Mouse (Mus musculus): ENCODE measurements around the gene Mcrs1. TPM values are rescaled to one million over a fixed set of nuclear protein-coding genes. Genes with fewer than 3 reads are reported as not detected.

Mcrs1 gene
- polyA plus RNA-seq (2014; fragmentation: Nextera tagmentation; extraction: Ambion mirVana): 189 and 193 TPM in 2 replicates

GRCm38 (mm10) chr15:99251626-99252380 lies at the start of gene Mcrs1:
Mcrs1 (minus strand) TSS chr15:99251961.
- Histone ChIP-seq H3K4me2 (peak within 1 kb of the TSS; percentile 73), H3K27me3 (ENCODE audit: control insufficient read depth, insufficient read depth, low read length) (no peaks in the 10 kb centered on the region), H3K9ac (ENCODE audit: low read length) (peak within 1 kb of the TSS; percentile 81), H3K36me3 (ENCODE audit: control insufficient read depth, insufficient read depth, low read length) (peaks cover 6% of the 10 kb centered on the region; the same call in 1 of the 2 replicates), H3K27ac (ENCODE audit: low read depth, low read length) (peak within 1 kb of the TSS; percentile 85), H3K4me3 (ENCODE audit: low read depth, low read length) (peak within 1 kb of the TSS; percentile 71), H3K4me1 (ENCODE audit: control insufficient read depth, insufficient read depth, low read length) (peaks cover 3% of the 10 kb centered on the region), H3K9me3 (ENCODE audit: control insufficient read depth, low read length) (no peaks in the 10 kb centered on the region)
- under 1% methylated on average over 52 of the region's 52 CpGs for WGBS
- peak; percentile 93 for ATAC-seq (ENCODE audit: low FRiP score)
- peak; percentile 99 for DNase-seq (ENCODE audit: low spot score, missing footprints)

DNA sequence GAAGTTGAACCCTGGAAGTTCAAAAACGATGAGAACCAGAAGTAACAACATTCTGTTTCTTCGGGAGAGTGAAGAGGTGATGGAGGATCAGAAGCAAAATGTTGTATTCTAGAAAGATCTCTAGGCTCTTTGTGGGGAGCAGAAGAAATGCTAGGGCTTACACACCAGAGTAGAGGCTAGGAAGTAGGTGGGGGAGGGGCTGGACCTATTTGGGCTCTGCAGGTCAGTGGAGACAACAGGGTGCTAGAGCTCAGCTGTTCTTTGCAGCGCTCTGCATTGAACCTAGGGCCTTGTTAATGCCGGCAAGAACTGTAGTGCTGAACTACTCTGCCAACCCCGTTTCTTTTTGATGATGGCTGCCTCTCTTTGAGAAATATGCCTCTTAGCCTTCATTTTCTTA lies 44.5 kb upstream of the Mcrs1 start:
- Histone ChIP-seq H3K4me1 (ENCODE audit: control insufficient read depth, insufficient read depth, low read length) (peaks cover 11% of the 10 kb centered on the region), H3K27me3 (ENCODE audit: control insufficient read depth, insufficient read depth, low read length) (no peaks in the 10 kb centered on the region), H3K4me3 (ENCODE audit: low read depth, low read length) (peak overlapping the region; percentile 70), H3K9me3 (ENCODE audit: control insufficient read depth, low read length) (no peaks in the 10 kb centered on the region), H3K9ac (ENCODE audit: low read length) (no peak overlapping the region), H3K4me2 (peak overlapping the region; percentile 56), H3K36me3 (ENCODE audit: control insufficient read depth, insufficient read depth, low read length) (no peaks in the 10 kb centered on the region), H3K27ac (ENCODE audit: low read depth, low read length) (no peak overlapping the region)
- ATAC-seq (ENCODE audit: low FRiP score) (no peak), DNase-seq (ENCODE audit: low spot score, missing footprints) (no peak)
- 40% methylated on average over 5 of the region's 5 CpGs for WGBS

DNA sequence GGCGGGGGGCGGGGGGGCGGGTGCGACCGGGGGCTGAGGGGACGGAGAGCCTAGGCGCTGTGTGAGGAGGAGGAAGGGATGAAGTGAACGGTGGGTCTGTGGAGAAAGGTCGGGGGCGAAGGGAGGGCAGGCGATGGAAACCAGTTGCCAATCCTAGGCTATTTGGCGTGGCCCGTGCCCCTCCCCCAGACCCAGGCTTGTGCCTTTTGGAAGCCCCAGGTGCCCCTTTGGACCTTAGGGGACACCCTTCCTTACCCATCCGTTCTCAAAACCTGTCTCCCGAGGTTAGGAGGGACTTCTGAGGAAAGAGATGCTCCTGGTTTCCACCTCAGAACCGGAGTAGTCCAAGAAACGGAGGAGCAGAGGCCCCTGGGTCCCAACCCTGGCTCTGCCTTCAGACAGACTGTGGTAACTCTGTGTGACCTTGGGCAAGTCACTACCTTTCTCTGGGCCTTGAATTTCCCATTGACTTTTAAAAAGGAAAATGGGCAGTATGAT lies 43.8 kb upstream of the Mcrs1 start, which contains the start of gene Fam186b:
Gene Fam186b (minus strand): TSS at position 405 of the 498 bp plus-strand sequence.
- Histone ChIP-seq H3K9ac (ENCODE audit: low read length) (peak within 1 kb of the TSS; percentile 81), H3K4me1 (ENCODE audit: control insufficient read depth, insufficient read depth, low read length) (peaks cover 11% of the 10 kb centered on the region), H3K4me3 (ENCODE audit: low read depth, low read length) (peak within 1 kb of the TSS; percentile 70), H3K27ac (ENCODE audit: low read depth, low read length) (peak within 1 kb of the TSS; percentile 87), H3K36me3 (ENCODE audit: control insufficient read depth, insufficient read depth, low read length) (no peaks in the 10 kb centered on the region), H3K27me3 (ENCODE audit: control insufficient read depth, insufficient read depth, low read length) (no peaks in the 10 kb centered on the region), H3K4me2 (peak within 1 kb of the TSS; percentile 56), H3K9me3 (ENCODE audit: control insufficient read depth, low read length) (no peaks in the 10 kb centered on the region)
- DNase-seq (ENCODE audit: low spot score, missing footprints) (peak; percentile 94), ATAC-seq (ENCODE audit: low FRiP score) (peak; percentile 69)
- WGBS: 2% methylated on average over 16 of the region's 17 CpGs

DNA sequence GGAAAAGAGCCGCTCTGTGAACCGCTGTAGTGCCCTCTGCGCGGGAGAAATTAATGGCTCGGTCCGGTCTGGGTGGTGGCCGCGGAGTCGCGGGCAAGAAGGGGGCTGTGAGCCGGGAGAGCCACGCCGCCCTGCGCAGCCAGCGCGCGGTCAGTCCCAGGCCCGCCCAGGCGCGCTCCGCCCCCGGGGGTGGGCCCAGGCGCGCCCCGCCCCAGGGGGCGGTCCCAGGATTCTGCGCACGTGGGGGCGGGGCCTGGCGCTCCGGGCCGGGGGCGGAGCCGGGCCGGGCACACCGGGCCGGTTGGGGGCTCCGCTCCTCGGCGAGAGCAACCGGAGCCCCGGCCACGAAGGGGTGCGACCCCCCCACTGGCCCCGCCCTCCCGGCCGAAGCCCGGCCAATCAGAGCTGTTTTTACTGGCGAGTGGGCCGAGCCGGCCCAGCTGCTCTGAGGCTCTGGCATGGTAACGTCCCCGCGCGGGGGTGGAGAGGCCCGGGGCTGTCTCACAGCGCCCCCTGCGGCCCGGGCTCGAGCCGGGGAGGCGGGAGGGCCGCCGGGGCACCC lies 43.1 kb upstream of the Mcrs1 start, which contains the start of gene Prpf40b:
Gene Prpf40b (plus strand): TSS at position 275 of the 562 bp plus-strand sequence.
- Histone ChIP-seq H3K4me2 (peak within 1 kb of the TSS; percentile 56), H3K36me3 (ENCODE audit: control insufficient read depth, insufficient read depth, low read length) (no peaks in the 10 kb centered on the region), H3K4me1 (ENCODE audit: control insufficient read depth, insufficient read depth, low read length) (peaks cover 11% of the 10 kb centered on the region), H3K9ac (ENCODE audit: low read length) (peak within 1 kb of the TSS; percentile 81), H3K27ac (ENCODE audit: low read depth, low read length) (peak within 1 kb of the TSS; percentile 87), H3K4me3 (ENCODE audit: low read depth, low read length) (peak within 1 kb of the TSS; percentile 70), H3K9me3 (ENCODE audit: control insufficient read depth, low read length) (no peaks in the 10 kb centered on the region), H3K27me3 (ENCODE audit: control insufficient read depth, insufficient read depth, low read length) (no peaks in the 10 kb centered on the region)
- ATAC-seq (ENCODE audit: low FRiP score) (peak; percentile 97), DNase-seq (ENCODE audit: low spot score, missing footprints) (peak; percentile 99)
- 0% methylated on average over 52 of the region's 64 CpGs for WGBS

GRCm38 (mm10) chr15:99294287-99294686 lies 42.5 kb upstream of the Mcrs1 start:
- Histone ChIP-seq H3K9ac (ENCODE audit: low read length) (peak overlapping the region; percentile 81), H3K9me3 (ENCODE audit: control insufficient read depth, low read length) (no peaks in the 10 kb centered on the region), H3K27me3 (ENCODE audit: control insufficient read depth, insufficient read depth, low read length) (no peaks in the 10 kb centered on the region), H3K4me2 (peak overlapping the region; percentile 56), H3K36me3 (ENCODE audit: control insufficient read depth, insufficient read depth, low read length) (no peaks in the 10 kb centered on the region), H3K4me3 (ENCODE audit: low read depth, low read length) (peak overlapping the region; percentile 70), H3K27ac (ENCODE audit: low read depth, low read length) (no peak overlapping the region), H3K4me1 (ENCODE audit: control insufficient read depth, insufficient read depth, low read length) (peaks cover 11% of the 10 kb centered on the region)
- WGBS: 37% methylated on average over 16 of the region's 16 CpGs
- peak; percentile 3; the same call in 1 of the 2 replicates for ATAC-seq (ENCODE audit: low FRiP score)
- DNase-seq (ENCODE audit: low spot score, missing footprints): peak; percentile 89

- Histone ChIP-seq H3K4me2 (no peak overlapping the region), H3K9ac (ENCODE audit: low read length) (no peak overlapping the region), H3K27ac (ENCODE audit: low read depth, low read length) (no peak overlapping the region), H3K36me3 (ENCODE audit: control insufficient read depth, insufficient read depth, low read length) (no peaks in the 10 kb centered on the region), H3K4me3 (ENCODE audit: low read depth, low read length) (no peak overlapping the region), H3K9me3 (ENCODE audit: control insufficient read depth, low read length) (no peaks in the 10 kb centered on the region), H3K27me3 (ENCODE audit: control insufficient read depth, insufficient read depth, low read length) (no peaks in the 10 kb centered on the region), H3K4me1 (ENCODE audit: control insufficient read depth, insufficient read depth, low read length) (peaks cover 4% of the 10 kb centered on the region)
- ATAC-seq (ENCODE audit: low FRiP score) (no peak), DNase-seq (ENCODE audit: low spot score, missing footprints) (no peak)
- 90% methylated on average over 11 of the region's 11 CpGs for WGBS
Measured at GRCm38 (mm10) chr15:99290586-99290985, 38.8 kb upstream of the Mcrs1 start.

DNA sequence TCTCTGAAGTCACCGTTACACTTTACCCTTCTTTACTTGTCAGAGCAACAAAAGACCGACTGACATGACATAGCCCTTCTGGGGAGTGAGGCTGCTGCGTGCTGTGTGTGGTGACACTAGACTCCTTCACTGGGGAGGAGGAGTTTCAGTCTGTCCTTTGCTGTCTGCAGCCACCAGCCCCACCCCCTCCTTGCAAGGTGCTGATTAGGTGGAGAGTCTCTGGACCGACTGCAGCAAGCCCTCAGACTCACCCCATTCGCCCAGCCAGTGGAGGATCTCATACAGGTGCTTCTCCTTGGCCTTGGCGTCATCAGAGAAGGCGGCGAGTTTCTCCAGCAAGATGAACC lies 33.4 kb upstream of the Mcrs1 start:
- no peak overlapping the region for H3K4me3 ChIP-seq (ENCODE audit: low read depth, low read length)
- no peaks in the 10 kb centered on the region for H3K4me1 ChIP-seq (ENCODE audit: control insufficient read depth, insufficient read depth, low read length)
- no peak overlapping the region for H3K9ac ChIP-seq (ENCODE audit: low read length)
- ATAC-seq (ENCODE audit: low FRiP score) (no peak), DNase-seq (ENCODE audit: low spot score, missing footprints) (no peak)
- no peaks in the 10 kb centered on the region for H3K36me3 ChIP-seq (ENCODE audit: control insufficient read depth, insufficient read depth, low read length)
- WGBS: 59% methylated on average over 8 of the region's 8 CpGs
- no peaks in the 10 kb centered on the region for H3K27me3 ChIP-seq (ENCODE audit: control insufficient read depth, insufficient read depth, low read length)
- H3K9me3 ChIP-seq (ENCODE audit: control insufficient read depth, low read length): no peaks in the 10 kb centered on the region
- H3K4me2 ChIP-seq: no peak overlapping the region
- H3K27ac ChIP-seq (ENCODE audit: low read depth, low read length): no peak overlapping the region

GRCm38 (mm10) chr15:99284527-99285188 lies 32.9 kb upstream of the Mcrs1 start:
- Histone ChIP-seq H3K36me3 (ENCODE audit: control insufficient read depth, insufficient read depth, low read length) (no peaks in the 10 kb centered on the region), H3K9ac (ENCODE audit: low read length) (no peak overlapping the region), H3K4me3 (ENCODE audit: low read depth, low read length) (no peak overlapping the region), H3K9me3 (ENCODE audit: control insufficient read depth, low read length) (no peaks in the 10 kb centered on the region), H3K4me2 (no peak overlapping the region), H3K4me1 (ENCODE audit: control insufficient read depth, insufficient read depth, low read length) (no peaks in the 10 kb centered on the region), H3K27ac (ENCODE audit: low read depth, low read length) (no peak overlapping the region), H3K27me3 (ENCODE audit: control insufficient read depth, insufficient read depth, low read length) (no peaks in the 10 kb centered on the region)
- WGBS: 49% methylated on average over 14 of the region's 14 CpGs
- ATAC-seq (ENCODE audit: low FRiP score) (no peak), DNase-seq (ENCODE audit: low spot score, missing footprints) (peak; percentile 79)
